Mouse (Mus musculus) thymus, adult 2 months (tissue): Measurements from ENCODE around the gene Ift88. TPM values are rescaled to one million over a fixed set of nuclear protein-coding genes. Genes with fewer than 3 reads are reported as not detected.
A peak's percentile ranks its signal among the peaks of the same experiment; 100 is the strongest.
"Not testable (repeated sequence)": the region's sequence is repeated elsewhere in the genome, so short reads cannot be mapped to it uniquely, and the experiment has no call there.

Source experiments
- DNase-seq: peaks from one replicate; pipeline ENCODE4 v3.0.0; 2021
- H3K27ac ChIP-seq: fragments of 200-500 bp; 2 replicates; pipeline ENCODE4 v1.5.1; 2012; ENCODE audit warnings: low read length, control low read depth; ENCODE audit not compliant: control insufficient read depth, insufficient read depth
- H3K27me3 ChIP-seq: fragments of 200-500 bp; 2 replicates; pipeline ENCODE4 v1.6.1; 2012; ENCODE audit warnings: mild to moderate bottlenecking, low read length, moderate library complexity, mixed read lengths; ENCODE audit not compliant: control insufficient read depth, insufficient read depth
- H3K36me3 ChIP-seq: fragments of 200-500 bp; 2 replicates; pipeline ENCODE4 v1.6.1; 2012; ENCODE audit warnings: mild to moderate bottlenecking, low read length, moderate library complexity; ENCODE audit not compliant: control insufficient read depth, insufficient read depth
- H3K4me1 ChIP-seq: fragments of 200-500 bp; replicated peaks from 2 replicates; pipeline ENCODE4 v1.6.1; 2012; ENCODE audit warnings: low read length; ENCODE audit not compliant: control insufficient read depth, insufficient read depth
- H3K4me3 ChIP-seq: fragments of 200-500 bp; 2 replicates; pipeline ENCODE4 v1.5.1; 2012; ENCODE audit warnings: mild to moderate bottlenecking, low read length, control low read depth, moderate library complexity; ENCODE audit not compliant: control insufficient read depth, insufficient read depth
- CTCF ChIP-seq: fragments of 200-500 bp; IDR thresholded peaks from 2 replicates; pipeline ENCODE4 v1.5.1; 2012; ENCODE audit warnings: mild to moderate bottlenecking, control low read depth, low read length, moderate library complexity, borderline replicate concordance; ENCODE audit not compliant: control insufficient read depth, poor library complexity, insufficient read depth; ENCODE audit errors: extremely low read depth
- POLR2A ChIP-seq: fragments of 200-500 bp; IDR thresholded peaks from 2 replicates; pipeline ENCODE4 v1.6.1; 2012; ENCODE audit warnings: mild to moderate bottlenecking, low read length, control low read depth, moderate library complexity; ENCODE audit not compliant: control insufficient read depth, poor library complexity, insufficient read depth; ENCODE audit errors: extremely low read depth
- WGBS: fragments of 180-500 bp; shearing (Covaris S2); methylation state at CpG from one replicate; pipeline ENCODE4 v1.1.7; 2018; 5-methylcytosine and 5-hydroxymethylcytosine counted together
- polyA plus RNA-seq: library from polyadenylated mRNA; depleted of rRNA; stranded (reverse); fragments of >200 nt; gene quantifications from 2 replicates; pipeline ENCODE4 v1.2.3, GENCODE M21; 2012

Gene Ift88
- polyA plus RNA-seq, 1 experiment = 4.3 TPM

DNA sequence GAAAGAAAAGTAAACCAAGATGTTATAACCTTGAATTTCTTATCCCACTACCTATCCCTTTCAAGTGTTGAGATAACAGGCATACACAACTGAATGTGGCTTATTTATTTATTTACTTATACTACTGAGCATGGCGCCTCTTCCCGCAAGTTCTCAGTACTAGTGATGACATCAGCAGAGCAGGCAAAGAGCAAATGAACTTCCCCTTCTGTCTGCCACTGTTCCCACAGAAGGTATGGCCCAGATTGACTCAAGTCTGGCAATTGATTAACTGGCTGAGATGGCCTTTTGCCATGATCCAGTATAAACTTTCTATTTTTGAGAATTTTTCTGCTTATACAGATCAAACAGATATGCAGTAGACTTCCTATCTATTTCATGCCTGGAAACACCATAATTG is 6.7 kb upstream of the Ift88 start:
- Histone ChIP-seq H3K4me1 (no peaks in the 10 kb centered on the region), H3K36me3 (no peaks in the 10 kb centered on the region), H3K4me3 (no peak overlapping the region), H3K27ac (no peak overlapping the region), H3K27me3 (no peaks in the 10 kb centered on the region)
- 75% methylated on average over 2 of the region's 2 CpGs for WGBS
- no peak for TF ChIP-seq CTCF
- no peak for TF ChIP-seq POLR2A
- DNase-seq = no peak

GRCm38 (mm10) chr14:57424212-57424561 is 325 bp downstream of the Ift88 start:
- Histone ChIP-seq H3K27ac (no peak overlapping the region), H3K36me3 (no peaks in the 10 kb centered on the region), H3K4me3 (peak overlapping the region; percentile 67), H3K4me1 (no peaks in the 10 kb centered on the region), H3K27me3 (no peaks in the 10 kb centered on the region)
- TF ChIP-seq CTCF (no peak), POLR2A (no peak; the same call in 1 of the 2 replicates)
- DNase-seq = no peak
- 1% methylated on average over 24 of the region's 24 CpGs for WGBS

DNA sequence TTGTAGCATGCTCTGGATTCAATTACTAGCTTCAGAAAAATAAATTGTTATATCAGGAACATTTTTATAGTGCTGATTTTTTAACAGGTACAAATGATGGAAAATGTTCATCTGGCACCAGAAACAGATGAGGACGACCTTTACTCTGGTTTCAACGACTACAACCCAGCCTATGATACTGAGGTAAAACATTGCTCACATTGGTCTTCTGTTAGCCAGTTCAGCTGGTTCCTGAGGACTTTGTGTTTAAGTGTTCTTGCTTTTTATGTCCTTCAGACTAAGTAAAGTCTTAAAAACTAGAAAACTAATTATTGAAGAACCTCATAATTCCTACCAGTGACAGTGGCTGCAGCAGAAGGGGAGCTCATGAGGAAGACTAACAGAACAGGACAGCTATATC is 6.6 kb downstream of the Ift88 start:
- 94% methylated on average over 2 of the region's 2 CpGs for WGBS

DNA sequence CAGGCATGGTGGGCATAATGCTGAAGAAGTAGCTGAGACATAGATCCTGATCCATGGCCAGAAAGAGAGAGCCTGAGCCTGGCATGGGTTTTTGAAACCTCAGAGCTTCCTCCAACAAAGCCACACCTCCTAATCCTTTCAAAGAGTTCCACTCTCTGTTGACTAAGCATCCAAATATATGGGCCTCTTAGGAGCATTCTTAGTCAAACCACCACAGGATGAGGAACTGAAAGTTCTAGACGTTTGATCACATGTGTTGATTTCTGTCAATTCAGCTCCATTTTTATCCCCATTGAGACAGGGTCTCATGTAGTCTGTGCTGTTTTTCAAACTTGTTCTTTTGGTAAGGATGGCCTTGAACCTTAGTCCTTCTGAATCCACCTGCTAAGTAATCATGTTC is 28.7 kb downstream of the Ift88 start:
- Histone ChIP-seq H3K27me3 (no peaks in the 10 kb centered on the region), H3K27ac (no peak overlapping the region), H3K4me3 (no peak overlapping the region), H3K4me1 (no peaks in the 10 kb centered on the region), H3K36me3 (no peaks in the 10 kb centered on the region)
- 43% methylated on average over 1 of the region's 1 CpGs for WGBS
- no peak for TF ChIP-seq CTCF
- TF ChIP-seq POLR2A = no peak
- no peak for DNase-seq

More for the DNA sequence above, 6.6 kb downstream of the Ift88 start:
- no peak overlapping the region for H3K27ac ChIP-seq
- no peaks in the 10 kb centered on the region for H3K36me3 ChIP-seq
- H3K4me1 ChIP-seq = no peaks in the 10 kb centered on the region
- no peak for DNase-seq
- no peaks in the 10 kb centered on the region for H3K27me3 ChIP-seq
- no peak overlapping the region for H3K4me3 ChIP-seq
- TF ChIP-seq CTCF = no peak
- no peak for TF ChIP-seq POLR2A

- no peak for TF ChIP-seq CTCF
- TF ChIP-seq POLR2A = no peak
- Histone ChIP-seq H3K36me3 (no peaks in the 10 kb centered on the region), H3K4me1 (no peaks in the 10 kb centered on the region), H3K27me3 (no peaks in the 10 kb centered on the region), H3K4me3 (no peak overlapping the region), H3K27ac (no peak overlapping the region)
- DNase-seq = no peak
- WGBS = 93% methylated on average over 5 of the region's 5 CpGs
Observed at GRCm38 (mm10) chr14:57459883-57460282, 36.0 kb downstream of the Ift88 start.

DNA sequence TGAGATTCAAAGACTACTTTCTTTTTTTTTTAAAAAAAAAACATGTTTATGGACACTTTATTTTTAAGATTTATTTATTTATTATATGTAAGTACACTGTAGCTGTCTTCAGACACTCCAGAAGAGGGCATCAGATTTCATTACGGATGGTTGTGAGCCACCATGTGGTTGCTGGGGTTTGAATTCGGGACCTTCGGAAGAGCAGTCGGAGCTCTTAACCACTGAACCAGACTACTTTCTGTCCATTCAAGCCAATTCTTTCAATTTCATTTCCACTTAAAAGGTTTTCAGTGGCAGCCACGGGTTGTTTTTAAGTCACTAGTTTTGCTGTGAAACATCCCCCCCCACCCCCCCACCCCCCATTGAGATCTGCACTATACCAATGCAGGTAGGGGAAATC is 36.5 kb downstream of the Ift88 start:
- not testable (repeated sequence) for DNase-seq, H3K4me3 ChIP-seq, H3K27me3 ChIP-seq, H3K4me1 ChIP-seq, H3K27ac ChIP-seq, H3K36me3 ChIP-seq
- WGBS = 89% methylated on average over 5 of the region's 5 CpGs

DNA sequence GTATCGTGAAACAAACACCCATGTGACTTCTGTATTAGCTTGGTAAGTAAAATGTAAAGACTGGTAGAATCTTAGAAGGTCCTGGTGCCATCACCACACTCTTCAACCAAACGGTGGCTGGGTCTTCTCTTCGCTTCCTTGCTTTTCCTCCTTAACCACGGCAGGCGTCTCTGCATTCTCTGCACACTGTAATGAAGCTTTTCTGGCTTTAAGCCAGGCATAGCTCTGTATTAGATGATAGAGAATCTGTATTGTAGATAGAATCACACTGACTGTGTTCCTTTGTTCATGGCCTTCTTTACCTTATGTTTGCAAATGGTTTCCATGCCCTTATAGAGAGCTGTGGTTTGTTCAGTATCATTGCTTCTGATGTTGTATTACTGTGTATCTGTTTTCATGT is 39.0 kb downstream of the Ift88 start:
- TF ChIP-seq POLR2A (no peak), CTCF (no peak)
- Histone ChIP-seq H3K4me3 (no peak overlapping the region), H3K36me3 (no peaks in the 10 kb centered on the region), H3K4me1 (no peaks in the 10 kb centered on the region), H3K27ac (no peak overlapping the region), H3K27me3 (no peaks in the 10 kb centered on the region)
- no peak for DNase-seq
- 81% methylated on average over 5 of the region's 5 CpGs for WGBS
